Mouse (Mus musculus) megakaryocyte progenitor cell, adult 5-6 weeks (primary cell): Measurements from ENCODE around the gene Zfp648. TPM values are rescaled to one million over a fixed set of nuclear protein-coding genes. Genes with fewer than 3 reads are reported as not detected.

Experiments
- ATAC-seq: replicated peaks from 2 replicates; pipeline ENCODE4 v1.8.0; 2016; ENCODE audit warnings: mild to moderate bottlenecking, moderate TSS enrichment, inconsistent platforms; ENCODE audit not compliant: poor library complexity
- total RNA-seq, 2 experiments: library from RNA; stranded (forward) in 1 of 2; stranded (reverse) in 1 of 2; fragments of 157-497, 149-512 nt in 1 of 2; fragments of 200-1000 nt in 1 of 2; gene quantifications; 2 replicates each; pipeline versions ENCODE4 v1.2.3 to v1.2.4; 2015 to 2017

Zfp648 gene
- total RNA-seq, 2 experiments from 2014 or later: 0.25 TPM; not detected in 1

- ATAC-seq: no peak
Observed at GRCm38 (mm10) chr1:154219991-154220390, 19.0 kb downstream of the Zfp648 start.

DNA sequence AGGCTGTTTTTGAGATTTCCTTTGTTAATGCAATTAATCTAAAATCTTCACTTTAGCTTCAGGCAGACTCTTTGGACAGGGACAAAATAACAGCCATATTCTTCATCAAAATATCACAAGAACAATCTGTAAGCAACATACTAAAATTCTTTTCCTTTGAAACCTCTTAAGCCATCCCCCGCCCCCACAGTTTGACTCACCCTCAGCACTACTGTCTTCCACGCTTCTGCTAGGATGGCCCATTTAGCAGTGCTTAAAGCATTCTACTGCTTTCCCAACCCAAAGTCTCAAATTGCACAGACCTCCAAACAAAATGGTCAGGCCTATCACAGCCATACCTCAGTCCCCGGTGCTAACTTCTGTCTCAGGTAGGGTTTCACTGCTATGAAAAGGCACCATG, 19.6 kb downstream of the Zfp648 start:
- ATAC-seq: no peak

GRCm38 (mm10) chr1:154223807-154224207, 22.8 kb downstream of the Zfp648 start:
- ATAC-seq: no peak

DNA sequence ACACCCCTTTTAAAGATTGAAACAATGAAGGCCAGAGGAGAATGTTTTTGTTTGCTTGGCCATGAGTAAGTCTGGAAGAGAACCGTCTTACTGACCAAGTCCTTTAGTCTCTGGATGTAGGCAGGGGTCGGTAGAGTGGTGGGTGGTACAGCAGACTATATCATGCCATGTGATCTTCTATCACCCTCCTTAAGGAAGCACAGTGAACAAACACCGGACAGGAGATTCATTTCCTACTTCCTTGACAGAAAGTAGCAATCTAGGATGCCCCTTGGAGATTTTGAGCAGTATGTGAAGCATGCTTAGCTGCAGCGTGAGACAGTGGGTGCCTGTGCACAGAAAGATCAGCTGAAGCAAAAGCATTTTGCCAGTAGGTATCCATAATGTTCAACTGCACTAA, 31.6 kb downstream of the Zfp648 start:
- ATAC-seq: no peak

GRCm38 (mm10) chr1:154233033-154233432, 32.0 kb downstream of the Zfp648 start:
- no peak for ATAC-seq

DNA sequence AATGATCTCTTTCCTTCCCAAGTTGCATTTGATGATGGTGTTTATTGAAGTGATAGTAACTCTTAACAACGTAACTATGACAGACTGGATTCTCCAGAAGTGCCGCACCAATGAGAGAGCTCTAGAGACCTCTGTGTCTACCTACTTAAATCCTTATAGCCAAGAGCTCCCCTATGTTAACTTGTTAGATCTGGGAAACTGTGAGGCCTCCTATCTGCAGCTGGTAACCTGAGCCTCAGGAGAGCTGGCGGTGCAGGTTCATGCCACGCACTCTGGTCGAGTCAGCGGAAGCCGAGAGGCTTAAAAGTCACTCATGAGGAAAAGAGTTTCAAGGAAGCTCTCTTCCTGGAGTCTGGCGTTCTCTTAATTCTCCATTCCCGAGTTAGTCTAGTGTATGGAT, 33.8 kb downstream of the Zfp648 start:
- no peak for ATAC-seq

- ATAC-seq: no peak
Observed at GRCm38 (mm10) chr1:154238876-154239275, 37.9 kb downstream of the Zfp648 start.

DNA sequence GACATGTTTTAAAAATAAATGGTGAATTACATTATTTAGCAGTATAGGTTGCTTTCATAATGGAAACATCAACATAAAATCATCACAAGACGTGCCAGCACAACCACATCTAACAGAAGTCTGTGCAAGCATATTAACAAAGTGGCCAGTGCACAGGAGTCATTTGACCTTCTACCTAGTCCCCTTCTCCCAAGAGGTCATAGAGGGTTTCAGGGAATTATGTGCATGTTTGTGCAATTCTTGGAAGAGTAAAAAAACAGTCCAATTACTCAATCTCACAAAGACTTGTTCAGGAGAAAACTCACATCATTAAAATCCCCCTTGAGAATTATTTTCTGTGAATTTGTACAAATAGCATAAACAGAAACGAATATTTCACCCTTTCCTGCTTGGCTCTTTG, 50.2 kb downstream of the Zfp648 start:
- ATAC-seq: no peak

DNA sequence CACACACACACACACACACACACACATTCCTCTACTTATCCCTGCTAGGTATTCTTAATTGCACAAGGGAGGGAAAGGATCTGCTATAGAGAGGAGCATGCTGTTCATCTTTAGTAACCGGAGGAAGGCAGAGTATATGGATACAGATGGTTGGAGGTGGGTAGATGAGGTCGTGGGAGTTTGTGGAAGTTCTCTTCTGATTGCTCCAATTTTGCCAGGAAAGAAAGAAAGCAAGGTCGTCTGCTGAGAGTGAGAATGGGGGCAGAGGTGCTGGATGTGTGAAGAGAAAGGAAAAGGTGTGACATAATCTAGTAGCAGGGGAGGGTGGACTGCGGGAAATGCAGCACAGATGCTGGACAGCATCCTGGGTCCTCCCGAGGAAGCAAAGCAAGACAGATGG, 51.8 kb downstream of the Zfp648 start:
- no peak for ATAC-seq
